Mouse (Mus musculus) liver, adult (tissue): ENCODE results near the gene Arpc1b.

Experiments
- GATA4 ChIP-seq: IDR thresholded peaks from 2 replicates; pipeline ENCODE4 v1.6.1; 2014; ENCODE audit warnings: mild to moderate bottlenecking, low read length; ENCODE audit not compliant: insufficient replicate concordance

Gene Arpc1b

DNA sequence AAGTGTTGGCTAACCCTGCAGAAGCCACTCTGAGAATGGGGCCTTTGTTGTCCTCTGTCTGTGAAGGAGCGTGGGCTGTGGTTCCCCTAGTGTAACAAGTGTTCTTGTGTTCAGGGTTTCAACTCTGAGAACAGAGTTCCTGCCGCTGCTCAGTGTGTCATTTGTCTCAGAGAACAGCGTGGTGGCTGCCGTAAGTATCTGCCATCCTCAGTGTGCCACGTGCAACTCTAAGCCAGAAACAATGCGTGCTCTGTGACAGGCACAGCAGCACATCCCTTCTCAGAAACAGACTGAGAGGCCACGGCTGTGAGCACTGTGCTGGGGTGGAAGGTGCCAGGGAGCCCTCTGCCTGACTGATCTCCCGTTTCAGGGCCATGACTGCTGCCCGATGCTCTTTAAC, 9.7 kb upstream of the Arpc1b start:
- TF ChIP-seq GATA4 = no peak

DNA sequence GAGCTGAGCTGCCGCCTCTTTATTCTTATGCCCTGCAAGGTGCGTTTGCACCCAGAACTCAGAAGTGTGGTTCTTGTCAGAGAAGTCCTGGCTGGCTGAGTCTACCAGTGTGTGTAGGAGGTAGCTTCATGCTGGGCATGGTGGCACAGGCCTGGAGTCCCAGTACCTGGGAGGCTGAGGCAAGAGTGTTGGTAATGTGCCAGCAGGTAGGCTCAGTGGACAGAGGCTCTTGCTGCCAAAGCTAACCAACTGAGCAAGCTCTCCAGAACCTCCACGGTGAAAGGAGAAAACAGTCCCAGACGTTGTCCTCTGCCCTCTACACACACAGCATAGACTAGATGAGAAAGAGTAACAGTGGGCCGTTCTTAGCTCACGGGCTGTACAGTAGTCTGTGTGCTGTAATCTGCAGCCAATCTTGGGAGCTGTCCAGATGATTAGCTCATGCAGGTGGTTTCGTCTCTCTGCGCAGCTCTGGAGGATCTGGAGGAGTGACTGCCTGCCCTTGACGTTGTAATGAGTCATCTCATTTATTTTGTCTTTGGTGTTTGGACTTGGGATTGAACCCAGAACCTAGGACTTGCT, 8.2 kb upstream of the Arpc1b start:
- no peak for TF ChIP-seq GATA4

GRCm38 (mm10) chr5:145110401-145110800, 3.6 kb upstream of the Arpc1b start:
- TF ChIP-seq GATA4 = no peak

- TF ChIP-seq GATA4 = no peak
These were observed 1.4 kb upstream of the Arpc1b start for GRCm38 (mm10) chr5:145112566-145112965.

DNA sequence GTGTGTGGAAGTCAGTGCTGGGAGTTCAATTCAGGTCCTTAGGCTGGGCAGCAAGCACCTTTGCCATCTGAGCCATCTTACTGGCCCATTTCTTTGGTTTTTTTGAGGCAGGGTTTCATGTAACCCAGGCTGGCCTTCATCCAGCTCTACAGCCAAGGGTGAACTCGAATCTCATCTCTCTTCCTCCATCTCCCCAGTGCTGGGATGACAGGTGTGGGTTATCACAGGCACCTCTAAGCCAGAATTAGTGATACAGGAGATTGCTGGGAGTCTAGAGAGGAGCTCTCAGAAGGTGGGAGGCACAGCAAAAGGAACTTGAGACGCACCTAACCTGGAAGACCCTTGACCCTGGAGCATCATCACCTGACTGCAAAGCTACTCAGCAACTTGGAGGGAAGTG, 599 bp upstream of the Arpc1b start:
- TF ChIP-seq GATA4 = no peak

GRCm38 (mm10) chr5:145114606-145115473, 825 bp downstream of the Arpc1b start:
- no peak for TF ChIP-seq GATA4

DNA sequence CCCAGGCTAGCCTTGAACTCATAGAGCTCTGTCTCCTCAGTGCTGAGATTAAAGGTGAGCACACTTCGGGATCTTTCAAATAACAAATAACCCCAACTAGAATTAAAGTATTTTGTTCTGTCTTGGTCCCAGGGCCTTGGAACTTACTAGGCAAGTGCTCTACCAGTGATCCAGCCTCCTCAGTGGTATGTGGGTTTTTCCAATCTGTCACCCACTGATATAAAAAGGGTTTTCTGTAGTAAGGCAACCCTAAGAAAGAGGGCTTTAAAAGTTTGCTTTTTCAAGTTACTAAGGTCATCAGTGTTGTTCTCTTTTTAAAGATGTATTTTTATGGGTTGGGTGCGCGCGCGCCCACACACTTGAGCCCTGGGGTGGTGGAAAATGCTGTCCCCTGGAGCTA, 1.7 kb downstream of the Arpc1b start:
- no peak for TF ChIP-seq GATA4

DNA sequence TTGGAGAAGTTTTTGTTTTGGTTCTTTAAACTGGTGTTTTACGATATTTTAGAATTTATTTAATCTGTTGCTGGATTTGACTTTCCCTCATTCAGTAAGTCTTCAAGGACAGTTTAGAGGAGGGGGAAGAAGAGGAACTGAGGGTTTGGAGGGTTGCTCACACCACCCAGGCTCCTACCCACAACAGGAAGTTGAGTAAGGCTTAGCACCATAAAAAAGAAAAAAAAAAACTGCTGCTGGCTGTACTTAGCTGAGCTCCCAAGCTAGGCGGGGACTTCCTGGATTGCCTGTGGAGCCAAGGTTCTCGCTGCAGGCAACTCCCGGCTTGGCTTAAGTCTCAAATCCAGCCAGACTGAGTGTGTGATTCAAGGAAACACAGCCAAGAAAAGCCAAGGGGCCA, 2.3 kb downstream of the Arpc1b start:
- TF ChIP-seq GATA4 = 0 out of 2 replicates have a peak, but pooled peaks have one; percentile 10

DNA sequence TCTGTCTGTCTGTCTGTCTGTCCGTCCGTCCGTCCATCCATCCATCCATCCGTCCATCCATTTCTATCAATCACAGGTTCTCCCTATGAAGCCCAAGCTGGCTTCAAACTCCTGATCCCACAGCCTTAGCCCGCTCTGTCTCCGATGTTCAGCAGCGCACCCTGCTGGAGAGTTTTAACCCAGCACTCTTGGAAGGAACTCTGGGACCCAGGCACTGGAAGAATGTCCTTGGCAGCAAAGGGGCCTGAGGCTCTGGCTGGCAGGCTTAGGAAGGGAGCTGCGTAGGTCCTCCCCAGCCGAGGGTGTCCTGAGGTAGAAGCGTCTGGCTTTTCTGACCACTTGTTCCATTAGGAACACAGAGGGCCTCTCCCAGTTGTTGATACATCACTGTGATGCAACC, 2.9 kb downstream of the Arpc1b start:
- TF ChIP-seq GATA4 = no peak

DNA sequence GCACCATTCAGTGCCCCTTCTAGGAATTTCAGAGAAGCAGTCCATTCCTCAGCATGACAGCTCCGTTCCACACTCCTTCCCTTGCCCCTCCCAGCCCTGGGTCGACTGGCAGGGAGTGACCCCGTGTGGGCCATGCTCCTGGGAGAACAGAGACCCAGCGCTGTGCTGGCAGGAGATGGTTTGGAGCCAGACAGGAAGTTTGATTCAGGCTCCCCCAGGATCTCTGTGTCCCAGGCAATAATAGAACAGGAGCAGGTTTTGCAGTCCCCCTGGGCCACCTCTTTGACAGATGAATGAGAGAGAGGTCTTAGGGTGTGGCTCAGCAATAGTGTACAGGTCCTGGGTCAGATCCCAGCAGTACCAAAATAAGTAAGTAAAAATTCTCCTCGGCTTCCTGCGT, 4.0 kb downstream of the Arpc1b start:
- TF ChIP-seq GATA4 = no peak

DNA sequence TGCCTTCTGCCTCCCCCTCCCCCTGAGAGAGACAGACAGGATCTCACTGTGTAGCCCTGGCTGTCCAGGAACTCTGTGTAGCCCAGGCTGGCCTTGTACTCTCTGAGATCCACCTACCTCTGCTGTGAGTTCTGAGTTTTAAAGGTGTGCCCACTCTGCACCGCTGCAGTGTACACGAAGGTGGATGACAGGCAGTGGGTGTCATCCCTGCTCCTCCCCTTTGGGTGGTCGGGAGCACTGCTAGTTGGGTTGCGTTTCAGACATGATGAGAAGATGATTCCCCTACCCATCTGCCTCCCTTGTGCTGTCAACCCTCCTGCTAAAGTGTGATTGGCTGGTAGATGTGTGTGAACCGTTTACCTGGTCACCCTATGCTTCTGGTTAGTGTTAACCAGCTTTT, 4.4 kb downstream of the Arpc1b start:
- TF ChIP-seq GATA4 = no peak

DNA sequence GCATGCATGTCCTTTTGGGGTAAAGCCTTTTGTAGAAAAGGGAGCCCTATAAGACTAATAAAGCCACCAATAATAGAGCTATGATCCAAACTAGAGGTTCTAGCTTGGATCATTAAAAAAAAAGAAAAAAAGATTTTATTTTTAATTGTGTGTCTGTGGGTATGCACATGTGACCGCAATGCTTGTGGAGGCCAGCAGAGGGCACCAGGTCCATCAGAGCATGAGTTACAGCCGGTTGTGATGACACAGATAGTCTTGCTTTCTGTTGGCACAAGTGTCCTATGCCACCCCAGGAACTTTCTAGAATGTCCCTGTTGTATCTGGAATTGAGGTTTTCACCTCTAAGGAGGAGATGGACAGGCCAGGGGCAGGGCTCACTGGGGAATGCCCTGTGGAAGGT, 5.4 kb downstream of the Arpc1b start:
- TF ChIP-seq GATA4 = no peak

DNA sequence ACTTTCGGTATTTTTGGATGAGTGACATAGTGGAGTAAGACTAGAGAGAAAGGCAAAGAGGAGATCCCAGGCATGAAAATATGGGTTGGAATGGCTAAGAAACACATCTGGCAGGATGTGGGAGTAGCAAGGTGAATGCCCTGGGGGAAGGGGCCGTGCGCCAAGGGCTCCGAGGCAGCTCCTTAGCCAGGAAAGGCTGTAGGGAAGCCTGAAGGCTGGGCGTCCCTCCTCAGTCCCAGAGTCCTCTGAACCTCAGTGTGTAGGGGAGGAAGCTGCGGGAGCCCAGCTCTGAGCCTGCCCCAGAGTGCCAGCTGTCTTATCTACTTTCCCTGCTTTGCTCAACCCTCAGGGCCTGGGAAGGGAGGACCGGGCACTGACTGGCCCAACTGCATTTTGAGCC, 6.9 kb downstream of the Arpc1b start:
- TF ChIP-seq GATA4 = no peak

GRCm38 (mm10) chr5:145123396-145123795, 9.4 kb downstream of the Arpc1b start:
- TF ChIP-seq GATA4 = no peak

DNA sequence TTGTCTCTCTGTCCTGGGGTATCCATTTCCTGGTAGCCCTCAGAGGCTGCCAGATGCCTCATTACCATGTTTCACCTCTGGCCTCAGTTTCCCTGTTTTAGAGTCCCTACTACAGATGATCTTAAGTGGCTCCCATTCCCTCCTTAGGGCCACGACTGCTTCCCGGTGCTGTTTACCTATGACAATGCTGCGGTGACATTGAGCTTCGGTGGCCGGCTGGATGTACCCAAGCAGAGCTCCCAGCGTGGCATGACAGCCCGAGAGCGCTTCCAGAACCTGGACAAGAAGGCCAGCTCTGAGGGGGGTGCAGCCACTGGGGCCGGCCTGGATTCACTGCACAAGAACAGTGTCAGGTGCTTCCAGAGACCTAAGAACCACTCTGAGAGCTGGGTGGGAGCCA, 12.6 kb downstream of the Arpc1b start:
- TF ChIP-seq GATA4 = no peak

DNA sequence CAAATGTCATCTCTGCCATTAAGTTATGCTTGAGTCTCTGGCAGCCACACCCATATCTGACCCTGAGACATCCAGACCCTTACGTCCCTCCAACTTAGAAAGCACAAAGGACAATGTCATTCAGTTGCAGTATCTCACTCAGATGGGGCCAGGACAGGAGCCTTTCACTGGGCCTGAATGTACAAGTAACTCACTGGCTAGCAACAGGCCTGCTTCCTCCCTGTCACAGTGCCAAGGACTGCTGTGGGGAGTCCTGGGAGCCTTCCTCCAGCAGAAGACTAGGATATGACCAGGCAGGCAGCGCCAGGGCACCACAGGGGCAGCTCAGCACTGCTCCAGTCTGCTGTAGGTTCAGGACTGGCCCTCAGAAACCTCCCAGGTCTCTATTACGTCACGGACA, 15.1 kb downstream of the Arpc1b start:
- no peak for TF ChIP-seq GATA4

DNA sequence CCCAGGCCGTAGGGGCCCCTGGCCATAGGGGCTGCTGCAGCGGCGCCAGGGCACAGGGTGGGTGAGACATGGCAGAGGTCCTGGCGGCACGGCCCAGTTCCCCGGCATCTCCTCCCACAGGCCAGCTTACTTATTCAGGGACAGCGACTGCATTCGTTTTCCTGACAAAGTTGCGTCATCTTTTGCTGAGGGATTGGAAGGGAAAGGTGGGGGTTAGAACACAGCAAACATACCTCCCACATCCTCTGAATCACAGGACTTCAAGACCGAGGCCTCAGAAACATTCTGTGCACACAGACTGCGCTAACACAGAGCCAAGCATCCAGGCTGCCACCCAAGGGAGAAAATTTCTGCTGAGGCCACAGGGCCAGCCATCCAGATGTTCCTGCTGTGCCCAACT, 16.2 kb downstream of the Arpc1b start:
- no peak for TF ChIP-seq GATA4
